Mouse (Mus musculus): ENCODE measurements around the gene Gm20388. TPM values are rescaled to one million over a fixed set of nuclear protein-coding genes. Genes with fewer than 3 reads are reported as not detected.

Gene Gm20388
- polyA plus RNA-seq, 2 experiments, result 8.5 TPM; not detected in 1

GRCm38 (mm10) chr8:124307700-124308099 lies 4397.1 kb downstream of the Gm20388 start:
- Histone ChIP-seq H3K9ac (replicated peaks) (no peak overlapping the region), H3K9me3 (ENCODE audit: control insufficient read depth, low read length) (no peaks in the 10 kb centered on the region), H3K27ac (no peak overlapping the region), H3K27me3 (ENCODE audit: control insufficient read depth, insufficient read depth, low read length) (no peaks in the 10 kb centered on the region), H3K4me2 (ENCODE audit: low read depth) (no peak overlapping the region), H3K36me3 (replicated peaks; ENCODE audit: control insufficient read depth, insufficient read depth, low read depth) (no peaks in the 10 kb centered on the region), H3K4me1 (replicated peaks; ENCODE audit: control insufficient read depth in 2 of 2, insufficient read depth in 2 of 2, low read length in 1 of 2) (peaks cover 0 to 2% of the 10 kb centered on the region in 2 experiments; a peak in 1 of 4 replicates), H3K4me3 (ENCODE audit: insufficient read depth in 1 of 2, low read depth in 2 of 2, low read length in 2 of 2) (no peak overlapping the region)
- no peak for DNase-seq (ENCODE audit: low read depth in 3 of 3, low spot score in 3 of 3)
- ATAC-seq (ENCODE audit: insufficient read depth), result no peak
- TF ChIP-seq CTCF (IDR thresholded peaks at IDR 0.05; ENCODE audit: low read depth), result no peak
- TF ChIP-seq EP300 (IDR thresholded peaks at IDR 0.05; ENCODE audit: low read depth), result no peak
- whole genome bisulfite sequencing (ENCODE audit: insufficient replicate concordance), result 78% methylated on average over 10 of the region's 10 CpGs

GRCm38 (mm10) chr8:124310509-124310908 lies 4399.9 kb downstream of the Gm20388 start:
- Histone ChIP-seq H3K4me1 (replicated peaks; ENCODE audit: control insufficient read depth in 2 of 2, insufficient read depth in 2 of 2, low read length in 1 of 2) (peaks cover 0 to 2% of the 10 kb centered on the region in 2 experiments; a peak in 1 of 4 replicates), H3K36me3 (replicated peaks; ENCODE audit: control insufficient read depth, insufficient read depth, low read depth) (no peaks in the 10 kb centered on the region), H3K27me3 (ENCODE audit: control insufficient read depth, insufficient read depth, low read length) (no peaks in the 10 kb centered on the region), H3K9ac (replicated peaks) (no peak overlapping the region), H3K9me3 (ENCODE audit: control insufficient read depth, low read length) (no peaks in the 10 kb centered on the region), H3K4me2 (ENCODE audit: low read depth) (no peak overlapping the region), H3K4me3 (ENCODE audit: insufficient read depth in 1 of 2, low read depth in 2 of 2, low read length in 2 of 2) (no peak overlapping the region), H3K27ac (no peak overlapping the region)
- TF ChIP-seq EP300 (IDR thresholded peaks at IDR 0.05; ENCODE audit: low read depth) (no peak), CTCF (IDR thresholded peaks at IDR 0.05; ENCODE audit: low read depth) (no peak)
- DNase-seq (ENCODE audit: low read depth in 3 of 3, low spot score in 3 of 3) (no peak), ATAC-seq (ENCODE audit: insufficient read depth) (no peak)
- 76% methylated on average over 13 of the region's 13 CpGs for WGBS (ENCODE audit: insufficient replicate concordance)

- no peak for ATAC-seq (ENCODE audit: insufficient read depth)
Observed at GRCm38 (mm10) chr8:124311111-124311510, 4400.5 kb downstream of the Gm20388 start.

GRCm38 (mm10) chr8:124311723-124312122 lies 4401.1 kb downstream of the Gm20388 start:
- WGBS (ENCODE audit: insufficient replicate concordance), result 81% methylated on average over 17 of the region's 17 CpGs
- no peaks in the 10 kb centered on the region for H3K36me3 ChIP-seq (replicated peaks; ENCODE audit: control insufficient read depth, insufficient read depth, low read depth)
- no peaks in the 10 kb centered on the region for H3K27me3 ChIP-seq (ENCODE audit: control insufficient read depth, insufficient read depth, low read length)
- DNase-seq (ENCODE audit: low read depth in 3 of 3, low spot score in 3 of 3) (no peak), ATAC-seq (ENCODE audit: insufficient read depth) (no peak)
- H3K27ac ChIP-seq, result no peak overlapping the region
- H3K4me2 ChIP-seq (ENCODE audit: low read depth), result no peak overlapping the region
- H3K9me3 ChIP-seq (ENCODE audit: control insufficient read depth, low read length), result no peaks in the 10 kb centered on the region
- H3K9ac ChIP-seq (replicated peaks), result no peak overlapping the region
- no peak overlapping the region for H3K4me3 ChIP-seq (ENCODE audit: insufficient read depth in 1 of 2, low read depth in 2 of 2, low read length in 2 of 2)
- H3K4me1 ChIP-seq (replicated peaks; ENCODE audit: control insufficient read depth in 2 of 2, insufficient read depth in 2 of 2, low read length in 1 of 2), result peaks cover 0 to 9% of the 10 kb centered on the region in 2 experiments; a peak in 2 of 4 replicates
- TF ChIP-seq CTCF (IDR thresholded peaks at IDR 0.05; ENCODE audit: low read depth) (no peak), EP300 (IDR thresholded peaks at IDR 0.05; ENCODE audit: low read depth) (no peak)

More at GRCm38 (mm10) chr8:124311111-124311510, 4400.5 kb downstream of the Gm20388 start:
- no peaks in the 10 kb centered on the region for H3K36me3 ChIP-seq (replicated peaks; ENCODE audit: control insufficient read depth, insufficient read depth, low read depth)
- no peak overlapping the region for H3K9ac ChIP-seq (replicated peaks)
- DNase-seq (ENCODE audit: low read depth in 3 of 3, low spot score in 3 of 3), result no peak
- H3K4me1 ChIP-seq (replicated peaks; ENCODE audit: control insufficient read depth in 2 of 2, insufficient read depth in 2 of 2, low read length in 1 of 2), result peaks cover 0 to 3% of the 10 kb centered on the region in 2 experiments; a peak in 2 of 4 replicates
- H3K4me3 ChIP-seq (ENCODE audit: insufficient read depth in 1 of 2, low read depth in 2 of 2, low read length in 2 of 2), result no peak overlapping the region
- H3K4me2 ChIP-seq (ENCODE audit: low read depth), result no peak overlapping the region
- no peaks in the 10 kb centered on the region for H3K27me3 ChIP-seq (ENCODE audit: control insufficient read depth, insufficient read depth, low read length)
- H3K9me3 ChIP-seq (ENCODE audit: control insufficient read depth, low read length), result no peaks in the 10 kb centered on the region
- no peak for TF ChIP-seq EP300 (IDR thresholded peaks at IDR 0.05; ENCODE audit: low read depth)
- no peak for TF ChIP-seq CTCF (IDR thresholded peaks at IDR 0.05; ENCODE audit: low read depth)
- H3K27ac ChIP-seq, result no peak overlapping the region
- WGBS (ENCODE audit: insufficient replicate concordance), result 76% methylated on average over 6 of the region's 6 CpGs

GRCm38 (mm10) chr8:124312228-124312627 lies 4401.6 kb downstream of the Gm20388 start:
- H3K4me1 ChIP-seq (replicated peaks; ENCODE audit: control insufficient read depth in 2 of 2, insufficient read depth in 2 of 2, low read length in 1 of 2), result peaks cover 3 to 13% of the 10 kb centered on the region in 2 experiments
- no peak overlapping the region for H3K27ac ChIP-seq

More at GRCm38 (mm10) chr8:124312228-124312627, 4401.6 kb downstream of the Gm20388 start:
- Histone ChIP-seq H3K36me3 (replicated peaks; ENCODE audit: control insufficient read depth, insufficient read depth, low read depth) (no peaks in the 10 kb centered on the region), H3K9ac (replicated peaks) (no peak overlapping the region), H3K27me3 (ENCODE audit: control insufficient read depth, insufficient read depth, low read length) (no peaks in the 10 kb centered on the region), H3K4me2 (ENCODE audit: low read depth) (no peak overlapping the region), H3K9me3 (ENCODE audit: control insufficient read depth, low read length) (no peaks in the 10 kb centered on the region), H3K4me3 (ENCODE audit: insufficient read depth in 1 of 2, low read depth in 2 of 2, low read length in 2 of 2) (no peak overlapping the region)
- TF ChIP-seq CTCF (IDR thresholded peaks at IDR 0.05; ENCODE audit: low read depth) (no peak), EP300 (IDR thresholded peaks at IDR 0.05; ENCODE audit: low read depth) (no peak)
- WGBS (ENCODE audit: insufficient replicate concordance), result 76% methylated on average over 10 of the region's 10 CpGs
- DNase-seq (ENCODE audit: low read depth in 3 of 3, low spot score in 3 of 3) (no peak), ATAC-seq (ENCODE audit: insufficient read depth) (no peak)

Measured in liver, embryonic 14.5 days (tissue).